In genomic region chr3:94480291-94480884, GRCm38 (mm10) we compare ENCODE assay signal across 9 mouse cellular contexts. TPM values are rescaled to one million over a fixed set of nuclear protein-coding genes. Genes with fewer than 3 reads are reported as not detected.
DNase-seq lines count a peak whose midpoint lies in the region; ATAC-seq and TF ChIP-seq lines count a peak whose summit lies in the region.
"Had no signal": no experiment of that assay in that cellular context is flagged by ENCODE, and none has a peak within 500 bp of the region (broad histone marks: within the 10 kb centered on the region; RNA-seq: fewer than 3 reads in every experiment).

Gene Riiad1, minus strand, starts transcription at chr3:94480341.

- no peak for DNase-seq in heart, adult 11 months
- DNase-seq in adrenal gland, postnatal 14 days: no peak
- no peak for DNase-seq in layer of hippocampus, postnatal 36 days
- DNase-seq in left cerebral cortex, postnatal 36 days (ENCODE audit: low spot score in 2 of 2): no peak
- DNase-seq: right cerebral cortex, postnatal 14 days had no signal

- peak within 1 kb of the TSS; percentile 64 for H3K4me2 ChIP-seq in heart, embryonic 13.5 days
- peak within 1 kb of the TSS; percentile 86 for H3K4me2 ChIP-seq in forebrain, embryonic 15.5 days (replicated peaks)
- H3K4me2 ChIP-seq in midbrain, embryonic 12.5 days (replicated peaks): peak within 1 kb of the TSS; percentile 77

- peak within 1 kb of the TSS; percentile 38 for H3K4me3 ChIP-seq in heart, embryonic 13.5 days
- H3K4me3 ChIP-seq in bone marrow, adult 2 months (replicated peaks; ENCODE audit: control insufficient read depth, low read depth, low read length): no peak within 1 kb of the TSS
- peak within 1 kb of the TSS; percentile 69 for H3K4me3 ChIP-seq in forebrain, embryonic 15.5 days
- peak within 1 kb of the TSS; percentile 67 for H3K4me3 ChIP-seq in midbrain, embryonic 12.5 days

- H3K27ac ChIP-seq in heart, embryonic 13.5 days (replicated peaks): no peak within 1 kb of the TSS
- H3K27ac ChIP-seq in bone marrow, adult 2 months (ENCODE audit: control insufficient read depth, insufficient read depth, low read depth, low read length, poor library complexity): no peak within 1 kb of the TSS
- H3K27ac ChIP-seq in forebrain, embryonic 15.5 days (replicated peaks): peak within 1 kb of the TSS; percentile 95
- peak within 1 kb of the TSS; percentile 93 for H3K27ac ChIP-seq in midbrain, embryonic 12.5 days (replicated peaks)

- 8% methylated on average over 16 of the region's 16 CpGs for WGBS in heart, embryonic 13.5 days
- 28% methylated on average over 16 of the region's 16 CpGs for WGBS in bone marrow, adult 2 months
- WGBS in forebrain, embryonic 15.5 days: 16% methylated on average over 16 of the region's 16 CpGs
- WGBS in midbrain, embryonic 12.5 days: 10% methylated on average over 16 of the region's 16 CpGs

- peaks cover 37% of the 10 kb centered on the region for H3K27me3 ChIP-seq in heart, embryonic 13.5 days (replicated peaks)
- H3K27me3 ChIP-seq in forebrain, embryonic 15.5 days: no peaks in the 10 kb centered on the region
- 0 out of 2 replicates have a peak, but pooled peaks cover 4% of the 10 kb centered on the region for H3K27me3 ChIP-seq in midbrain, embryonic 12.5 days

- no peak for TF ChIP-seq CTCF in bone marrow, adult 2 months (IDR thresholded peaks at IDR 0.05; ENCODE audit: control insufficient read depth, insufficient read depth, low read length)

- peaks cover 36% of the 10 kb centered on the region for H3K4me1 ChIP-seq in heart, embryonic 13.5 days
- no peaks in the 10 kb centered on the region for H3K4me1 ChIP-seq in bone marrow, adult 2 months (ENCODE audit: control insufficient read depth, insufficient read depth, low read length)
- H3K4me1 ChIP-seq in forebrain, embryonic 15.5 days: peaks cover 73% of the 10 kb centered on the region
- H3K4me1 ChIP-seq in midbrain, embryonic 12.5 days: peaks cover 84% of the 10 kb centered on the region

- no peak for ATAC-seq in heart, embryonic 13.5 days (ENCODE audit: extremely low read depth, insufficient number of reproducible peaks, low FRiP score, low TSS enrichment)
- ATAC-seq in forebrain, embryonic 15.5 days (replicated peaks): no peak
- ATAC-seq in midbrain, embryonic 12.5 days (ENCODE audit: low FRiP score, low read depth): no peak

- no peaks in the 10 kb centered on the region for H3K9me3 ChIP-seq in heart, embryonic 13.5 days
- H3K9me3 ChIP-seq in forebrain, embryonic 15.5 days: no peaks in the 10 kb centered on the region
- no peaks in the 10 kb centered on the region for H3K9me3 ChIP-seq in midbrain, embryonic 12.5 days

- no peak for TF ChIP-seq POLR2A in bone marrow, adult 2 months (IDR thresholded peaks at IDR 0.05; ENCODE audit: borderline replicate concordance, control insufficient read depth, low read depth, low read length)

- intact Hi-C loops in left cerebral cortex, postnatal 36 days (cut with DNase I): no loop called here

- H3K9ac ChIP-seq in heart, embryonic 13.5 days: no peak within 1 kb of the TSS
- peak within 1 kb of the TSS; percentile 86 for H3K9ac ChIP-seq in forebrain, embryonic 15.5 days (replicated peaks)
- H3K9ac ChIP-seq in midbrain, embryonic 12.5 days (replicated peaks): peak within 1 kb of the TSS; percentile 79

- H3K36me3 ChIP-seq in heart, embryonic 13.5 days: no peaks in the 10 kb centered on the region
- peaks cover 15% of the 10 kb centered on the region for H3K36me3 ChIP-seq in forebrain, embryonic 15.5 days
- peaks cover 23% of the 10 kb centered on the region for H3K36me3 ChIP-seq in midbrain, embryonic 12.5 days

RNA-seq across cellular contexts. Expression of gene Riiad1, which starts in this region (rescaled TPM):
- polyA plus RNA-seq in heart, embryonic 13.5 days (2015; fragmentation: Nextera tagmentation; extraction: Ambion mirVana): 4.0 and 4.4 TPM in 2 replicates
- polyA plus RNA-seq in bone marrow, adult 2 months (2011; ENCODE audit: insufficient read depth, insufficient read length, low replicate concordance, missing spikeins): 3.5 and 13.6 TPM in 2 replicates
- polyA plus RNA-seq in forebrain, embryonic 15.5 days (2015; fragmentation: Nextera tagmentation; extraction: Ambion mirVana): 14.1 and 18.0 TPM in 2 replicates
- polyA plus RNA-seq in midbrain, embryonic 12.5 days (2016; fragmentation: Nextera tagmentation; extraction: Ambion mirVana): 15.8 and 19.0 TPM in 2 replicates
- total RNA-seq in adrenal gland, postnatal 14 days (2021): 4.0 and 4.4 TPM in 2 replicates
- 1 to 10 TPM; 5.7 to 6.3 TPM for total RNA-seq in layer of hippocampus, postnatal 36 days (2021)
- 1 to 10 TPM; 4.5 to 5.7 TPM for total RNA-seq in left cerebral cortex, postnatal 36 days (2021)

Comparison
In these comparisons a context has a peak if more than half of its experiments do, and no peak if none do; other contexts are left out.
1. H3K27ac ChIP-seq: peak in forebrain, embryonic 15.5 days (single experiment) and midbrain, embryonic 12.5 days (single experiment); none in heart, embryonic 13.5 days (single experiment) and bone marrow, adult 2 months (single experiment).
2. Peak in every context shown above with its lines, with median percentiles within 50 percentile points of each other: H3K4me2 ChIP-seq.